Mouse (Mus musculus): ENCODE results near the gene Tcaim. TPM values are rescaled to one million over a fixed set of nuclear protein-coding genes. Genes with fewer than 3 reads are reported as not detected.

Tcaim gene
- total RNA-seq, 2 experiments from 2014 or later, result 45.2 to 47.6 TPM

DNA sequence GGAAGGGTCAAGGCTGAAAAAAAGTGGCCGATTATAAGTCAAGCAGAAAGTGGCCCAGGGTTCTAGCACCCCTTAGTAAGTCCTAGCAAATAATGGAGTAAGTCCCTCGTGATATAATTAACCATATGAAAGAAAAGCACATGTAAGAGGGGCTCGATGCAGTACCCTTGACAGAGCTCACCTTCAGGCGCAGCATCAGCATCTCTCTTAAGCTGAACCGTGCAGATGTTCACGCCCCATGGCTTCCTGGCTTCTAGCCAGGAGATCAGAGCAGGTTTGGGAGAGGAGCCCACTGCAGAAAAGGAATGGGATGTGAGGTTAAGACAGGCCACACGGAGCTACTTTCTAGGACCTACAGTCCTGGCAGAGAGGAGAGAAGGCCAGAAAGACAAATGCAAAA is 49.2 kb downstream of the Tcaim start:
- peak in 1 of 2 experiments; percentile 28 for DNase-seq

GRCm38 (mm10) chr9:122855141-122855540 is 49.8 kb downstream of the Tcaim start:
- peak in 1 of 2 experiments; percentile 38 for DNase-seq

DNA sequence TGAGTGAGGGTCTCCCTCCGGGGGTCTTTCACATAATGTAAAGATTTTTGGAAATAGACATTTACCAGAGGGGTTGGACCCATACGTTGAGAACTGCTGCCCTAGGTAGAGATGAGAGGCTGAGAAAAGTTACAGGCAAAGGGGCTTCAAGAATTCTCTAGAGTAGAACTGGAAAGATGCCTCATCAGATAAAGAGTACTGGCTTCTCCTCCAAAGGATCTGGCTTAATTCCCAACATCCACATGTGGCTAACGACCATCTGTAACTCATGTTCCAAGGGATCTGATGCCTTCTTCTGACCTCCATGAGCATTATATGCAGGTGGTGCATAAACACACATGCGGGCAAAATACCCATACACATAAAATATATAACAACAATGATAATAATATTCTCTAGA is 50.3 kb downstream of the Tcaim start:
- DNase-seq, result no peak

GRCm38 (mm10) chr9:122856716-122857115 is 51.4 kb downstream of the Tcaim start:
- no peak for DNase-seq

- DNase-seq, result no peak
Measured at GRCm38 (mm10) chr9:122860752-122861151, 55.4 kb downstream of the Tcaim start.

DNA sequence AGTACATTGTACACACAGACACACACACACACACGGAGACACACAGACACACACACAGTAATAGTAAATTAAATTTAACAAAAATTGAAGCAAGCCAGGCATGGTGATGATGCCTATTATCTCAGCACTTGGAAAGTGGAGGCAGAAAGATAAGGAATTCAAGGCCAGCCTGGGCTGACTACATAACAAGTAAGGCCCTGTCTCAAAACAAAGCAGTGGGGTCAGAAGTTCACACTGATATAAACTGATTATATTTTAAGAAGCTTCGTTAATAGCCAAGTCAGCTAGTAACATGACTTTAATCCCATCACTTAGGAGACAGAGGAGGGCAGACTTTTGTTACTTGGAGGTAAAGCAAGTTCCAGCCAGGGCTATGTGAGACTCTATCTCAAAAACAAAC is 58.4 kb downstream of the Tcaim start:
- DNase-seq, result no peak

- no peak for DNase-seq
Measured at GRCm38 (mm10) chr9:122864848-122865247, 59.5 kb downstream of the Tcaim start.

DNA sequence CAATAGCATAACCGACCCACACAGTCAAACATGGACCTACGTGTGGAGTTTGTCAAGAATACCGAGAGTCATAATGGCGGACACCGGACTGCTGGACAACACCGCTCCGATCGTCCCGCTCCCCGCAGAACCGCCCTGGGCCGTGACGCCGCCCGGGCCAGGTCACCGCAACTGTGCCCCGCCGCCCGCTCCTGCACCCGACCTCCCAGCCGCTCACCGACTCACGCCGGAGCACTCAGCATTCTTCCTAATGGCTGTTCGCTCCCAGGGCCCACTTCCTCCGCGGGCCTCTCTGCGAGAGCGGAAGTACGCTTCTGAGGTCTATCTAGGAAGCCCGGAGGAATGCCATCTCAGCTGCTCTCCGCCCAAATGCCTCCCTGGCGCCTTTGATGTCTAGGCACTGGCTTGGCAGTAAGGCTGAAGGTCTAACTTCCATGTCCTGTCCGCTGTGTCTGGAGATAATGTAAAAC is 60.4 kb downstream of the Tcaim start, which contains the start of gene Zfp445:
Zfp445 (minus strand) TSS at position 310 of the 470 bp plus-strand sequence.
- DNase-seq, result peak; percentile 85 to 87

DNA sequence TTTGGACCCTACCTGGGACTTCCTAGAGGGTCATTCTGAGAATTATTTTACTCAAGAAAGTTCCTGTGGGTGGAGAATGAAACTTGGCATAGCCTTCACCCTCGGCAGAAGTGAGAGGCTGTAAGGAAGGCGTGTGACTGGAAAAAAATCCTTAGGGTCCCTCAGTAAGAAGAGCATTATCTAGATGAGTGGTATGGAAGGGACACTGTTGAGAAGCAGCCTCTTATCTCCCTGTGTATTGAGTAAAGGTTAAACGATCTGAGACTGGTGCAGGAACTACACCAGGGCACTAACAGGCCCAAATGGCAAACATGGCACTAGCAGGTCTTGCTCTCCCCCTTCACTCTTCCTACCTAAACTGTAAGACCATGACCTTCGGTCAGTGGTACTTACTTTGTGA is 60.9 kb downstream of the Tcaim start:
- no peak for DNase-seq

- DNase-seq, result no peak
Measured at GRCm38 (mm10) chr9:122872595-122872994, 67.3 kb downstream of the Tcaim start.

DNA sequence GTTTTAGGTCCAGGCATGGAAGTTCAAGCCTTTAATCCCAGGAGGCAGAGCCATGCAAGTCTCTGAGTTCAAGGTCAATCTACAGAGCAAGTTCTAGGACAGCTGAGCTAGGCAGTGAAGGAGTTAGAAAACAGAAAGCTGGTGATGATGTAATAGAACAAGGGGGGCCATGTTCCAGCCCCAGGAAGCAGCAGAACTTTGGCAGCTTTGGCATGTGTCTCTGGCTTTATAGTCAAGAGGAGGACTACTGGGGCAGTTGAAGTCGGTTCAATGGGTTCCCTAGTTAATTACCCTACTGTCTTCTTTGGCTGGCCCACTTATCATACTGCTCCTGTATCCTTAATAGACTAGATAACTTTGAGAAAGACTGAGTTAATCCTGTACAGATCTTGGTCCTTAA is 69.3 kb downstream of the Tcaim start:
- no peak for DNase-seq

GRCm38 (mm10) chr9:122875145-122875544 is 69.8 kb downstream of the Tcaim start:
- no peak for DNase-seq

DNA sequence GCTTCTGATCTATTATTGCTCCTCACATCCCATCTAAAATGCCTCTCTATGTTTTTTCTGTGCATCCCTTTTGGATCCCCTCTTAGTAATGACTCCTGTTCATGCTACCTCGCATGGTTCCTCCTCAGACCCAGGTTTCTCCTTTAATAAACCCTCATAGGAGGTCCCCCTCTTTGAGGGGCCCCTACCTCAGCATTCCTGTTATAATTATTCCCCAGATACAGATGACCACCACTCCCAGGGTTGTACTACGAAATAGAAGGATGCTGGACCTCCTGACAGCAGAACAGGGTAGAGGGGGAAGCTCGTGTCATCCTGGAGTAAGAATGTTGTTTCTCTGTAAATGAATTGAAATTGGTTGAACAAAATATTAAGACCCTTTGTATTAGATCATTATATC is 80.0 kb downstream of the Tcaim start, which contains the start of gene Zkscan7:
Zkscan7 (plus strand) TSS at position 301 of the 400 bp plus-strand sequence.
- no peak for DNase-seq

Other genes starting within 250 kb of the Tcaim start
- not detected for gene Topaz1, start 58.2 kb upstream of the Tcaim start, total RNA-seq (2021)
- gene Gm35549, start 38.5 kb downstream of the Tcaim start, total RNA-seq (2021), result not detected
- 10 to 100 TPM; 55.1 to 62.7 TPM for gene Zfp445, start 60.5 kb downstream of the Tcaim start, total RNA-seq (2021)
- gene Zkscan7, start 80.1 kb downstream of the Tcaim start, total RNA-seq (2021), result 1 to 10 TPM; 6.3 to 6.8 TPM
- gene Zfp105, start 117.5 kb downstream of the Tcaim start, total RNA-seq (2021), result 1 to 10 TPM; 1.0 to 1.1 TPM
- 10 to 100 TPM; 15.4 to 16.6 TPM for gene 1110059G10Rik, start 145.5 kb downstream of the Tcaim start, total RNA-seq (2021)
- under 1 TPM; 0.67 to 0.77 TPM for gene Kif15, start 145.5 kb downstream of the Tcaim start, total RNA-seq (2021)
- gene Tmem42, start 215.8 kb downstream of the Tcaim start, total RNA-seq (2021), result 10 to 100 TPM; 12.1 to 12.4 TPM
- gene Tgm4, start 229.2 kb downstream of the Tcaim start, total RNA-seq (2021), result not detected